Mouse (Mus musculus) stomach, embryonic 16.5 days (tissue): ENCODE measurements around the gene Fam76b. TPM values are rescaled to one million over a fixed set of nuclear protein-coding genes. Genes with fewer than 3 reads are reported as not detected.

Experiments used
- ATAC-seq: fragments of 200-750 bp; cut with Nextera tagmentation; 2 replicates; pipeline ENCODE4 v1.8.0; 2017; ENCODE audit warnings: moderate number of reproducible peaks, moderate TSS enrichment; ENCODE audit not compliant: insufficient read depth, low FRiP score
- H3K27ac ChIP-seq: fragments of 300-500 bp; sonication (generic); 2 replicates; pipeline ENCODE4 v1.5.1; 2014; ENCODE audit warnings: low read length
- H3K27me3 ChIP-seq: fragments of 300-500 bp; sonication (generic); 2 replicates; pipeline ENCODE4 v1.6.1; 2014; ENCODE audit warnings: low read length, control low read depth, mixed read lengths; ENCODE audit not compliant: control insufficient read depth, insufficient read depth
- H3K36me3 ChIP-seq: fragments of 300-500 bp; sonication (generic); 2 replicates; pipeline ENCODE4 v1.6.1; 2014; ENCODE audit warnings: low read length; ENCODE audit not compliant: control insufficient read depth, insufficient read depth
- H3K4me1 ChIP-seq: fragments of 300-500 bp; sonication (generic); 2 replicates; pipeline ENCODE4 v1.6.1; 2014; ENCODE audit warnings: low read length, control low read depth, mixed read lengths; ENCODE audit not compliant: control insufficient read depth, insufficient read depth
- H3K4me2 ChIP-seq: fragments of 300-500 bp; sonication (generic); 2 replicates; pipeline ENCODE4 v1.6.1; 2014; ENCODE audit warnings: low read depth, low read length, mixed read lengths
- H3K4me3 ChIP-seq: fragments of 300-500 bp; sonication (generic); replicated peaks from 2 replicates; pipeline ENCODE4 v1.5.1; 2014; ENCODE audit warnings: mild to moderate bottlenecking, low read length
- H3K9ac ChIP-seq: fragments of 300-500 bp; sonication (generic); 2 replicates; pipeline ENCODE4 v1.6.1; 2014; ENCODE audit warnings: low read length
- H3K9me3 ChIP-seq: fragments of 300-500 bp; sonication (generic); replicated peaks from 2 replicates; pipeline ENCODE4 v1.6.1; 2016; ENCODE audit warnings: low read length, control low read depth; ENCODE audit not compliant: control insufficient read depth
- WGBS: fragments of 180-500 bp; shearing (Covaris S2); extraction: QIAGEN DNeasy Blood & Tissue Kit; methylation state at CpG from one replicate; pipeline ENCODE4 v1.1.7; 2014; 5-methylcytosine and 5-hydroxymethylcytosine counted together
- polyA plus RNA-seq: library from polyadenylated mRNA; unstranded; fragments of >200 nt; fragmentation: Nextera tagmentation; extraction: Ambion mirVana; gene quantifications from 2 replicates; pipeline ENCODE4 v1.2.1, GENCODE M21; 2015

Fam76b gene
- polyA plus RNA-seq, 1 experiment from 2014 or later: 18.3 TPM

- no peak for ATAC-seq
- H3K27me3 ChIP-seq: no peaks in the 10 kb centered on the region
Observed at GRCm38 (mm10) chr9:13882478-13882877, 55.0 kb downstream of the Fam76b start.

GRCm38 (mm10) chr9:13888981-13889380, 61.5 kb downstream of the Fam76b start:
- Histone ChIP-seq H3K27ac (no peak overlapping the region), H3K4me1 (no peaks in the 10 kb centered on the region), H3K9me3 (peaks cover 4% of the 10 kb centered on the region; the same call in 1 of the 2 replicates), H3K4me2 (no peak overlapping the region), H3K9ac (no peak overlapping the region), H3K36me3 (no peaks in the 10 kb centered on the region), H3K4me3 (no peak overlapping the region), H3K27me3 (no peaks in the 10 kb centered on the region)
- no peak for ATAC-seq
- WGBS: 73% methylated on average over 5 of the region's 5 CpGs

More at GRCm38 (mm10) chr9:13882478-13882877, 55.0 kb downstream of the Fam76b start:
- Histone ChIP-seq H3K9me3 (no peaks in the 10 kb centered on the region), H3K9ac (no peak overlapping the region), H3K4me3 (no peak overlapping the region), H3K27ac (no peak overlapping the region), H3K36me3 (no peaks in the 10 kb centered on the region), H3K4me1 (no peaks in the 10 kb centered on the region), H3K4me2 (no peak overlapping the region)
- WGBS: 7% methylated on average over 2 of the region's 2 CpGs

- H3K4me1 ChIP-seq: no peaks in the 10 kb centered on the region
- peaks cover 4% of the 10 kb centered on the region; the same call in 1 of the 2 replicates for H3K9me3 ChIP-seq
- no peak overlapping the region for H3K27ac ChIP-seq
- H3K36me3 ChIP-seq: no peaks in the 10 kb centered on the region
- WGBS: 5% methylated on average over 9 of the region's 9 CpGs
- H3K9ac ChIP-seq: no peak overlapping the region
- H3K4me3 ChIP-seq: no peak overlapping the region
- ATAC-seq: peak; percentile 86
- no peak overlapping the region for H3K4me2 ChIP-seq
- no peaks in the 10 kb centered on the region for H3K27me3 ChIP-seq
Observed at GRCm38 (mm10) chr9:13889657-13890056, 62.1 kb downstream of the Fam76b start.

- Histone ChIP-seq H3K27me3 (no peaks in the 10 kb centered on the region), H3K4me2 (no peak overlapping the region), H3K4me3 (no peak overlapping the region), H3K9me3 (peaks cover 4% of the 10 kb centered on the region; the same call in 1 of the 2 replicates), H3K27ac (no peak overlapping the region), H3K36me3 (no peaks in the 10 kb centered on the region), H3K4me1 (no peaks in the 10 kb centered on the region), H3K9ac (no peak overlapping the region)
- WGBS: 44% methylated on average over 5 of the region's 5 CpGs
- 0 out of 2 replicates have a peak, but pooled peaks have one; percentile 49 for ATAC-seq
Observed at GRCm38 (mm10) chr9:13890171-13890570, 62.7 kb downstream of the Fam76b start.

- H3K36me3 ChIP-seq: no peaks in the 10 kb centered on the region
- H3K4me1 ChIP-seq: no peaks in the 10 kb centered on the region
- H3K9me3 ChIP-seq: peaks cover 4% of the 10 kb centered on the region; the same call in 1 of the 2 replicates
- H3K9ac ChIP-seq: no peak overlapping the region
- no peak overlapping the region for H3K4me2 ChIP-seq
- no peaks in the 10 kb centered on the region for H3K27me3 ChIP-seq
- 95% methylated on average over 6 of the region's 6 CpGs for WGBS
- H3K4me3 ChIP-seq: no peak overlapping the region
- no peak overlapping the region for H3K27ac ChIP-seq
- no peak for ATAC-seq
Observed at GRCm38 (mm10) chr9:13891888-13892287, 64.4 kb downstream of the Fam76b start.

- Histone ChIP-seq H3K27me3 (no peaks in the 10 kb centered on the region), H3K9ac (no peak overlapping the region), H3K4me1 (no peaks in the 10 kb centered on the region), H3K4me3 (no peak overlapping the region), H3K27ac (no peak overlapping the region), H3K36me3 (no peaks in the 10 kb centered on the region), H3K9me3 (peaks cover 4% of the 10 kb centered on the region; the same call in 1 of the 2 replicates), H3K4me2 (no peak overlapping the region)
- no peak for ATAC-seq
- WGBS: 57% methylated on average over 4 of the region's 4 CpGs
Observed at GRCm38 (mm10) chr9:13893044-13893443, 65.5 kb downstream of the Fam76b start.

- Histone ChIP-seq H3K36me3 (no peaks in the 10 kb centered on the region), H3K9me3 (peaks cover 4% of the 10 kb centered on the region; the same call in 1 of the 2 replicates)
- 37% methylated on average over 8 of the region's 8 CpGs for WGBS
Observed at GRCm38 (mm10) chr9:13894491-13894890, 67.0 kb downstream of the Fam76b start.

GRCm38 (mm10) chr9:13894936-13895335, 67.4 kb downstream of the Fam76b start:
- ATAC-seq: no peak
- H3K27ac ChIP-seq: no peak overlapping the region
- H3K27me3 ChIP-seq: no peaks in the 10 kb centered on the region
- no peak overlapping the region for H3K4me2 ChIP-seq
- no peaks in the 10 kb centered on the region for H3K36me3 ChIP-seq
- no peak overlapping the region for H3K4me3 ChIP-seq
- H3K4me1 ChIP-seq: no peaks in the 10 kb centered on the region
- peaks cover 4% of the 10 kb centered on the region; the same call in 1 of the 2 replicates for H3K9me3 ChIP-seq
- H3K9ac ChIP-seq: no peak overlapping the region
- WGBS: 80% methylated on average over 7 of the region's 7 CpGs

More at GRCm38 (mm10) chr9:13894491-13894890, 67.0 kb downstream of the Fam76b start:
- Histone ChIP-seq H3K27me3 (no peaks in the 10 kb centered on the region), H3K27ac (no peak overlapping the region), H3K4me1 (no peaks in the 10 kb centered on the region), H3K4me2 (no peak overlapping the region), H3K4me3 (no peak overlapping the region), H3K9ac (no peak overlapping the region)
- ATAC-seq: no peak

- Histone ChIP-seq H3K9ac (no peak overlapping the region), H3K4me2 (no peak overlapping the region), H3K4me3 (no peak overlapping the region), H3K4me1 (no peaks in the 10 kb centered on the region), H3K27me3 (no peaks in the 10 kb centered on the region), H3K36me3 (no peaks in the 10 kb centered on the region), H3K27ac (no peak overlapping the region), H3K9me3 (peaks cover 4% of the 10 kb centered on the region; the same call in 1 of the 2 replicates)
- ATAC-seq: no peak
- 72% methylated on average over 6 of the region's 6 CpGs for WGBS
Observed at GRCm38 (mm10) chr9:13896055-13896454, 68.5 kb downstream of the Fam76b start.
